Mouse (Mus musculus): ENCODE measurements around the gene Olfr12.

- TF ChIP-seq CTCF (IDR thresholded peaks at IDR 0.05; ENCODE audit: insufficient read depth, low read length) = no peak
- TF ChIP-seq POLR2A (IDR thresholded peaks at IDR 0.05; ENCODE audit: borderline replicate concordance, extremely low read depth, low read depth, low read length) = no peak
These were observed 26.1 kb downstream of the Olfr12 start for GRCm38 (mm10) chr1:92643691-92644090.
